Mouse (Mus musculus) myocyte (in vitro differentiated cells): ENCODE data around the gene Gcdh. TPM values are rescaled to one million over a fixed set of nuclear protein-coding genes. Genes with fewer than 3 reads are reported as not detected.
"Not testable (repeated sequence)": the region's sequence is repeated elsewhere in the genome, so short reads cannot be mapped to it uniquely, and the experiment has no call there.

Source experiments
- H3K27me3 ChIP-seq: one replicate; pipeline ENCODE4 v1.6.1; 2011; ENCODE audit not compliant: control insufficient read depth, insufficient read depth, insufficient read length
- H3K36me3 ChIP-seq: one replicate; pipeline ENCODE4 v1.6.1; 2011; ENCODE audit not compliant: control insufficient read depth, insufficient read depth
- H3K4me2 ChIP-seq: one replicate; pipeline ENCODE4 v1.6.1; 2011; ENCODE audit warnings: low read depth, control low read depth
- H3K4me3 ChIP-seq: one replicate; pipeline ENCODE4 v1.5.1; 2011; ENCODE audit warnings: mild to moderate bottlenecking, control low read depth, moderate library complexity
- H3K79me2 ChIP-seq: one replicate; pipeline ENCODE4 v1.6.1; 2011; ENCODE audit not compliant: control insufficient read depth, insufficient read depth
- H3ac ChIP-seq: one replicate; pipeline ENCODE4 v1.6.1; 2011; ENCODE audit not compliant: control insufficient read depth, insufficient read length
- CEBPB ChIP-seq: IDR thresholded peaks from 2 replicates; pipeline ENCODE4 v1.6.1; 2011; ENCODE audit warnings: mild to moderate bottlenecking, moderate library complexity; ENCODE audit not compliant: poor library complexity, insufficient read depth, severe bottlenecking
- E2F4 ChIP-seq: IDR thresholded peaks from one replicate; pipeline ENCODE4 v1.6.1; 2011; ENCODE audit warnings: mild to moderate bottlenecking, control low read depth, moderate library complexity; ENCODE audit not compliant: insufficient read depth
- MAX ChIP-seq: IDR thresholded peaks from one replicate; pipeline ENCODE4 v1.6.1; 2011; ENCODE audit warnings: low read depth, mild to moderate bottlenecking, control low read depth
- MYOD1 ChIP-seq, 3 experiments: IDR thresholded peaks; one replicate each; pipeline ENCODE4 v1.6.1; 2011; ENCODE audit warnings: control low read depth in 2 of 3, low read depth in 2 of 3, mild to moderate bottlenecking in 2 of 3, moderate library complexity in 1 of 3; ENCODE audit not compliant: insufficient read length in 2 of 3, control insufficient read depth in 1 of 3
- MYOG ChIP-seq, 3 experiments: IDR thresholded peaks; one replicate each; pipeline ENCODE4 v1.6.1; 2011; ENCODE audit warnings: control low read depth in 2 of 3, low read depth in 2 of 3, mild to moderate bottlenecking in 2 of 3; ENCODE audit not compliant: insufficient read length in 2 of 3, control insufficient read depth in 1 of 3, insufficient read depth in 1 of 3
- POLR2A ChIP-seq: IDR thresholded peaks from one replicate; pipeline ENCODE4 v1.6.1; 2011; ENCODE audit warnings: low read depth, mild to moderate bottlenecking, control low read depth, moderate library complexity; ENCODE audit not compliant: insufficient read length
- POLR2AphosphoS2 ChIP-seq: IDR thresholded peaks from one replicate; pipeline ENCODE4 v1.6.1; 2011; ENCODE audit warnings: low read depth, control low read depth; ENCODE audit not compliant: insufficient read length
- REST ChIP-seq: IDR thresholded peaks from one replicate; pipeline ENCODE4 v1.6.1; 2011; ENCODE audit warnings: mild to moderate bottlenecking, control low read depth, moderate library complexity; ENCODE audit not compliant: insufficient read depth, insufficient read length
- SRF ChIP-seq: IDR thresholded peaks from one replicate; pipeline ENCODE4 v1.6.1; 2011; ENCODE audit warnings: low read depth; ENCODE audit not compliant: control insufficient read depth, insufficient read length
- TCF12 ChIP-seq: IDR thresholded peaks from one replicate; pipeline ENCODE4 v1.6.1; 2011; ENCODE audit warnings: mild to moderate bottlenecking, control low read depth; ENCODE audit not compliant: poor library complexity, insufficient read depth, severe bottlenecking
- TCF3 ChIP-seq: IDR thresholded peaks from one replicate; pipeline ENCODE4 v1.6.1; 2011; ENCODE audit warnings: low read depth, control low read depth; ENCODE audit not compliant: insufficient read length
- USF1 ChIP-seq: IDR thresholded peaks from one replicate; pipeline ENCODE4 v1.6.1; 2011; ENCODE audit warnings: low read depth, mild to moderate bottlenecking, control low read depth, moderate library complexity
- polyA plus RNA-seq: library from polyadenylated mRNA; unstranded; fragments of >200 nt; fragmentation: generic; extraction: Trizol; gene quantifications from one replicate; pipeline ENCODE4 v1.2.1, GENCODE M21; 2012; ENCODE audit warnings: missing spikeins

The Gcdh gene
- polyA plus RNA-seq, 1 experiment = 20.9 TPM

- Histone ChIP-seq H3K4me3 (peak within 1 kb of the TSS; percentile 42), H3K4me2 (peak within 1 kb of the TSS; percentile 100), H3K36me3 (no peaks in the 10 kb centered on the region), H3ac (no peak within 1 kb of the TSS), H3K79me2 (no peaks in the 10 kb centered on the region), H3K27me3 (no peaks in the 10 kb centered on the region)
- peak; percentile 57 for TF ChIP-seq POLR2A
- TF ChIP-seq POLR2AphosphoS2 = peak; percentile 29
- no peak for TF ChIP-seq TCF12
- TF ChIP-seq MYOG (IDR thresholded peaks at IDR 0.05; ENCODE audit: control insufficient read depth in 1 of 3, insufficient read depth in 1 of 3, insufficient read length in 2 of 3, low read depth in 2 of 3) = no peak
- TF ChIP-seq USF1 = peak; percentile 95
Observed at GRCm38 (mm10) chr8:84908421-84909161, 14.9 kb upstream of the Gcdh start, which contains the start of gene Dnase2a. Gene Dnase2a, plus strand, starts transcription at chr8:84908560.

GRCm38 (mm10) chr8:84907979-84908378 lies 14.3 kb upstream of the Gcdh start:
- H3K36me3 ChIP-seq, H3ac ChIP-seq, H3K27me3 ChIP-seq, H3K79me2 ChIP-seq: not testable (repeated sequence)
- Histone ChIP-seq H3K4me2 (peak overlapping the region; percentile 100), H3K4me3 (peak overlapping the region; percentile 42)

GRCm38 (mm10) chr8:84907493-84907892 lies 13.8 kb upstream of the Gcdh start:
- TF ChIP-seq MAX = no peak
- no peak for TF ChIP-seq POLR2AphosphoS2
- no peak for TF ChIP-seq E2F4
- TF ChIP-seq REST = no peak
- no peak for TF ChIP-seq TCF12
- no peak for TF ChIP-seq POLR2A
- no peak for TF ChIP-seq CEBPB
- no peak for TF ChIP-seq USF1
- TF ChIP-seq MYOD1 (IDR thresholded peaks at IDR 0.05; ENCODE audit: control insufficient read depth in 1 of 3, insufficient read length in 2 of 3, low read depth in 2 of 3) = no peak
- no peak for TF ChIP-seq MYOG (IDR thresholded peaks at IDR 0.05; ENCODE audit: control insufficient read depth in 1 of 3, insufficient read depth in 1 of 3, insufficient read length in 2 of 3, low read depth in 2 of 3)
- TF ChIP-seq SRF = no peak
- TF ChIP-seq TCF3 = no peak
- Histone ChIP-seq H3K79me2 (no peaks in the 10 kb centered on the region), H3K36me3 (no peaks in the 10 kb centered on the region), H3ac (no peak overlapping the region), H3K4me2 (no peak overlapping the region), H3K27me3 (no peaks in the 10 kb centered on the region), H3K4me3 (peak overlapping the region; percentile 42)

GRCm38 (mm10) chr8:84907037-84907436 lies 13.3 kb upstream of the Gcdh start:
- H3K4me3 ChIP-seq = no peak overlapping the region
- no peak for TF ChIP-seq POLR2A
- TF ChIP-seq MAX = no peak
- TF ChIP-seq POLR2AphosphoS2 = no peak
- no peak for TF ChIP-seq TCF12
- TF ChIP-seq E2F4 = no peak
- no peak for TF ChIP-seq CEBPB
- no peak for TF ChIP-seq REST
- TF ChIP-seq USF1 = no peak
- no peak for TF ChIP-seq MYOG (IDR thresholded peaks at IDR 0.05; ENCODE audit: control insufficient read depth in 1 of 3, insufficient read depth in 1 of 3, insufficient read length in 2 of 3, low read depth in 2 of 3)
- TF ChIP-seq SRF = no peak
- no peak for TF ChIP-seq TCF3
- no peak for TF ChIP-seq MYOD1 (IDR thresholded peaks at IDR 0.05; ENCODE audit: control insufficient read depth in 1 of 3, insufficient read length in 2 of 3, low read depth in 2 of 3)
- H3K36me3 ChIP-seq = no peaks in the 10 kb centered on the region
- no peaks in the 10 kb centered on the region for H3K27me3 ChIP-seq
- no peak overlapping the region for H3ac ChIP-seq
- H3K4me2 ChIP-seq = no peak overlapping the region
- H3K79me2 ChIP-seq = no peaks in the 10 kb centered on the region

GRCm38 (mm10) chr8:84904351-84904750 lies 10.6 kb upstream of the Gcdh start:
- Histone ChIP-seq H3K4me3 (no peak overlapping the region), H3ac (no peak overlapping the region), H3K27me3 (no peaks in the 10 kb centered on the region), H3K36me3 (no peaks in the 10 kb centered on the region), H3K79me2 (no peaks in the 10 kb centered on the region), H3K4me2 (no peak overlapping the region)
- TF ChIP-seq MYOD1 (IDR thresholded peaks at IDR 0.05; ENCODE audit: control insufficient read depth in 1 of 3, insufficient read length in 2 of 3, low read depth in 2 of 3) = no peak
- TF ChIP-seq MYOG (IDR thresholded peaks at IDR 0.05; ENCODE audit: control insufficient read depth in 1 of 3, insufficient read depth in 1 of 3, insufficient read length in 2 of 3, low read depth in 2 of 3) = no peak
- TF ChIP-seq MAX = no peak
- TF ChIP-seq SRF = no peak
- no peak for TF ChIP-seq TCF3
- TF ChIP-seq POLR2A = no peak
- TF ChIP-seq REST = no peak
- no peak for TF ChIP-seq POLR2AphosphoS2
- no peak for TF ChIP-seq CEBPB
- no peak for TF ChIP-seq USF1
- TF ChIP-seq TCF12 = no peak
- no peak for TF ChIP-seq E2F4
